8 mouse cellular contexts compared by ENCODE assay signal in the genomic region with DNA sequence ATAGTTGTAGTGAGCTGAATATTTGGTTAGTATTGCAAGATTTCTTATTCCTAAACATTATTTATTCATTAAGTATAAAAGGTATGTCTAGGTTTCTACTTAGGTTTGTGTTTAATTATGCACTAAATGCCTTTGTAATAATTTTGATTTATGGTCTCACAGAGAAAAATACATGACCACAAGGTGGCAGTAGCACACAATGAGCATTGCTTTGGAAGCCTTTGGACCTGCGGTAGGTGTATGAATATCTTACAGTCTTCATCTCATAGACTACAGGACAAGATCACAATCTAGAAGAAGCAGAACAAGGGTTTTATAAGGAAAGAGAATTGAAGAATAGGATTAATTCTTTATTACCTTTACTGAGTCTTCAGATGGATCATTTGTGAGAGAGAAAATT.
DNase-seq lines count a peak whose midpoint lies in the region; ATAC-seq and TF ChIP-seq lines count a peak whose summit lies in the region.
"Had no signal": no experiment of that assay in that cellular context is flagged by ENCODE, and none has a peak within 500 bp of the region (broad histone marks: within the 10 kb centered on the region; RNA-seq: fewer than 3 reads in every experiment).

No protein-coding gene starts in this region.

- H3K4me3 ChIP-seq in liver, adult 2 months (ENCODE audit: insufficient read depth, low read depth, low read length) = no peak overlapping the region
- no peak overlapping the region for H3K4me3 ChIP-seq in liver, embryonic 12.5 days
- H3K4me3 ChIP-seq: erythroblast, embryonic 14.5 days had no signal

- no peak overlapping the region for H3K9ac ChIP-seq in liver, adult 2 months (ENCODE audit: low read depth, low read length)
- no peak overlapping the region for H3K9ac ChIP-seq in liver, embryonic 12.5 days

- no peaks in the 10 kb centered on the region for H3K36me3 ChIP-seq in liver, adult 2 months (ENCODE audit: control insufficient read depth, insufficient read depth, low read length)
- H3K36me3 ChIP-seq in liver, embryonic 12.5 days = no peaks in the 10 kb centered on the region

- H3K27me3 ChIP-seq in liver, adult 2 months (ENCODE audit: control insufficient read depth, insufficient read depth, low read length) = no peaks in the 10 kb centered on the region
- no peaks in the 10 kb centered on the region for H3K27me3 ChIP-seq in liver, embryonic 12.5 days (replicated peaks)

- TF ChIP-seq CTCF in liver, adult 2 months (IDR thresholded peaks at IDR 0.05; ENCODE audit: low read depth, low read length) = peak; percentile 44

- peak; percentile 40 for DNase-seq in liver, adult 2 months (ENCODE audit: extremely low read depth, low read depth, low spot score)
- DNase-seq in R1 (ENCODE audit: low read depth, low spot score) = peak; percentile 55
- peak; percentile 73 for DNase-seq in embryo, embryonic 10.5 days (ENCODE audit: low spot score)
- DNase-seq in mesoderm, embryonic 11.5 days (ENCODE audit: low read depth, low spot score) = peak; percentile 41
- DNase-seq in gastrocnemius, postnatal 25 days = no peak
- DNase-seq in heart, postnatal 36 days = no peak

- intact Hi-C loops in heart, postnatal 36 days (cut with DNase I) = no loop called here

- ATAC-seq in liver, embryonic 12.5 days = no peak

- no peaks in the 10 kb centered on the region for H3K79me2 ChIP-seq in liver, adult 2 months (ENCODE audit: control insufficient read depth, insufficient read depth, low read length)

- H3K4me2 ChIP-seq in liver, embryonic 12.5 days = no peak overlapping the region

- no peak for TF ChIP-seq POLR2A in liver, adult 2 months (IDR thresholded peaks at IDR 0.05; ENCODE audit: extremely low read depth, insufficient read depth, low read length)

- no peaks in the 10 kb centered on the region for H3K4me1 ChIP-seq in liver, adult 2 months (ENCODE audit: control insufficient read depth, insufficient read depth, low read length)
- no peaks in the 10 kb centered on the region for H3K4me1 ChIP-seq in liver, embryonic 12.5 days

- WGBS in liver, adult 2 months = 43% methylated on average over 1 of the region's 1 CpGs
- 37% methylated on average over 1 of the region's 1 CpGs for WGBS in liver, embryonic 12.5 days (ENCODE audit: insufficient replicate concordance)

- 0 out of 2 replicates have a peak, but pooled peaks cover 3% of the 10 kb centered on the region for H3K9me3 ChIP-seq in liver, embryonic 12.5 days (replicated peaks)

- no peak overlapping the region for H3K27ac ChIP-seq in liver, adult 2 months (replicated peaks; ENCODE audit: insufficient read depth, low read depth, low read length)
- no peak overlapping the region for H3K27ac ChIP-seq in liver, embryonic 12.5 days

Comparison
In these comparisons a context has a peak if more than half of its experiments do, and no peak if none do; other contexts are left out.
1. DNase-seq: peak in liver, adult 2 months (single experiment), R1 (single experiment), embryo, embryonic 10.5 days (single experiment) and mesoderm, embryonic 11.5 days (single experiment); none in gastrocnemius, postnatal 25 days (single experiment) and heart, postnatal 36 days (0 of 2).